In the genomic region with DNA sequence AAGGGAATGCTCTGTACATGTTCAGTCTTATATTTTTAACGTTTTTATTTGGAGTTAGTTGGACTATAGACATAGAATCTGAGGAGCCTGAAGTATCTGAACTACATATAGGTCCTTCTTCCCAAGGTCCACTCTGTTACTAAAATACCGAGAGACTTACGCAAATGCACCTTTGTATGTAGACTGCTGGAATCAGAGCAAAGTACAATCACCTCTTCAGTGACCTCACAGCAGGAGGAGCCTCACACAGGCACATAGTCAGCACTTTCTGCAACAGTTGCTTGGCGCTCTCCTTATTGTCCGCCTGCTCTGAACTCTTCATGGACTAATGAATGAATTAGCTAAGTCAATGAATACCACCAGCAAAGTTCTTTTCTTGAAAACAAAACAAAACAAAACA, we compare ENCODE assay signal across 23 mouse cellular contexts. TPM values are rescaled to one million over a fixed set of nuclear protein-coding genes. Genes with fewer than 3 reads are reported as not detected.
"Had no signal": no experiment of that assay in that cellular context is flagged by ENCODE, and none has a peak within 500 bp of the region (broad histone marks: within the 10 kb centered on the region; RNA-seq: fewer than 3 reads in every experiment).

No protein-coding gene starts in this region.

- H3K4me2 ChIP-seq: neural tube, embryonic 12.5 days; neural tube, embryonic 13.5 days; neural tube, embryonic 15.5 days; stomach, embryonic 15.5 days had no signal

- DNase-seq: retina, postnatal 1 day; right cerebral cortex, adult 18-20 months; right cerebral cortex, postnatal 14 days; right cerebral cortex, postnatal 25 days; right cerebral cortex, postnatal 4 days; spleen, adult 18-20 months; thymus, adult 18-20 months; thymus, adult 2 months; thymus, postnatal 14 days; thymus, postnatal 25 days; thymus, postnatal 36 days; thymus, postnatal 4 days had no signal

- H3K27ac ChIP-seq: neural tube, embryonic 12.5 days; neural tube, embryonic 13.5 days; neural tube, embryonic 15.5 days; stomach, embryonic 15.5 days; stomach, postnatal 0 days had no signal

- H3K27me3 ChIP-seq: neural tube, embryonic 12.5 days; neural tube, embryonic 13.5 days; neural tube, embryonic 15.5 days; stomach, embryonic 15.5 days had no signal

- H3K4me1 ChIP-seq: neural tube, embryonic 12.5 days; neural tube, embryonic 13.5 days; stomach, embryonic 15.5 days had no signal

- H3K9ac ChIP-seq: neural tube, embryonic 12.5 days; neural tube, embryonic 13.5 days; neural tube, embryonic 15.5 days; stomach, embryonic 15.5 days had no signal

- H3K36me3 ChIP-seq: neural tube, embryonic 12.5 days; neural tube, embryonic 13.5 days; neural tube, embryonic 15.5 days; stomach, embryonic 15.5 days had no signal

- H3K9me3 ChIP-seq: neural tube, embryonic 12.5 days; neural tube, embryonic 13.5 days; neural tube, embryonic 15.5 days; stomach, embryonic 15.5 days had no signal

- H3K4me3 ChIP-seq: neural tube, embryonic 12.5 days; neural tube, embryonic 13.5 days; neural tube, embryonic 15.5 days; stomach, embryonic 15.5 days had no signal

RNA-seq across cellular contexts. Expression of gene Il21, which starts 34.1 kb away (rescaled TPM):
- polyA plus RNA-seq: neural tube, embryonic 12.5 days; neural tube, embryonic 13.5 days; neural tube, embryonic 14.5 days; neural tube, embryonic 15.5 days; small intestine, adult 2 months; spleen, adult 2 months; stomach, embryonic 14.5 days; stomach, embryonic 15.5 days; stomach, embryonic 16.5 days; stomach, postnatal 0 days; urinary bladder, adult 2 months had no signal
